Mouse (Mus musculus): Measurements from ENCODE around the gene Bicra.
A peak's percentile ranks its signal among the peaks of the same experiment; 100 is the strongest.

Gene Bicra

DNA sequence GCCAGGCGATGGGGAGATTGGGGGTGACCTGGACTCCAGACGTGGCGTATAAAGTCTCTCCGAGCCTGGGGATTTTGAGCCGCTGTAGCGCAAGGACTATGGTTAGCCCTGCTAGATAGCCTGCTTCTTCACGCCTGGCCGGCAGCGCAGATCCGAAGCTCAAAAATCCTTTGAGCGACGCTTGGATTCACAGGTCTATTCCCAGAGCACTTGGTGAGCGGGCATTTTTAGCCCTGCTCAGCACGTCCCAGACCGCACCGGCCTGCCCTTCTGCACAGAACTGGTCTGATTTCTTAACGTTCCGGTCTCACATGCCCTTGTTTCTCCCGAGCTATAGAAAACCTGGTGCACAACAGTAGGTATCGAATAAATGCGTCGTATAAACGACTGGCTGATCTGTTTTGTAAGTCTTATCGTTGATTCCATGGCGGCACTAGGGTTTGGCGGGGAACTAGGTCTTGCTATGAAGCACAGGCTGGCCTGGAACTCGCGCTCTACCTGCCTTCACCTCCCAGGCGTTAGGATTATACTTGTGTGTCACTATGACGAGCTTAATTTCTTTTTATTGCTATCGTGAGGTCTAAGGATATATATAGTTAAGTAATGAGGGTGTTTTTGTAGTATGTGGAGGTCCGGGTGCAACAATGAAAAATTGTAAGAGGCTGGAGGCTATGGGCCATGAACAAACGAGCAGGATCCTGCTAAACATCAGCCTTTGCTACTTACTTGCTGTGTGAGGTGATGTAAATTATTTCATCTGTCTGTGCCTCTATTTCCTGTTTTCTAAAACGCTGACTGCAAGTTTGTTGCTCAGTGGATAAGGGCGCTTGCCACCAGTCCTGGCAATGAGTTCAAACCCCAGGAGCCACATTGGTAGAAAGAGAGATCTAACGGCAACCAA lies 1.2 kb upstream of the Bicra start:
- peak in 1 of 2 experiments; percentile 42 for DNase-seq (ENCODE audit: inconsistent age in 2 of 2, low spot score in 1 of 2)

DNA sequence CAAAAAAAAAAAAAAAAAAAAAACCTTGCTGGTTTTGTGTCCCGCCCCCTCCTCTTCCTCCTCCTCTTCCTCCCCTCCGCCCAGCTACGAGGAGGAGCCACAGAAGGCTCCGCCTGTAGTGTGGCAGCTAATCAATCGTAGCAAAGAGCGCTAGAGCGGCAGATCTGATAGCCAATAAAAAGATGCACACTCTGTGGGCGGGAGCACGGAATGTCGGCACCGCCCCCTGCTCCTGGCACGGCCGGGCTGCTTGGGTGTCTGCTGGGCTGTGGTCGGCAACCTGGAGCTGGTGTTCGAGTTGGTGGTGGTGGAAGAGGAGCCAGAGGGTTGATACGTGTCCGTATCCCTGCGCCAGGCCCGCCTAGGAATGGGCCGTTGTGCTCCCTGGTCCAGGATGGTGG lies 443 bp upstream of the Bicra start:
- peak; percentile 98 to 99 for DNase-seq (ENCODE audit: inconsistent age in 2 of 2, low spot score in 1 of 2)

DNA sequence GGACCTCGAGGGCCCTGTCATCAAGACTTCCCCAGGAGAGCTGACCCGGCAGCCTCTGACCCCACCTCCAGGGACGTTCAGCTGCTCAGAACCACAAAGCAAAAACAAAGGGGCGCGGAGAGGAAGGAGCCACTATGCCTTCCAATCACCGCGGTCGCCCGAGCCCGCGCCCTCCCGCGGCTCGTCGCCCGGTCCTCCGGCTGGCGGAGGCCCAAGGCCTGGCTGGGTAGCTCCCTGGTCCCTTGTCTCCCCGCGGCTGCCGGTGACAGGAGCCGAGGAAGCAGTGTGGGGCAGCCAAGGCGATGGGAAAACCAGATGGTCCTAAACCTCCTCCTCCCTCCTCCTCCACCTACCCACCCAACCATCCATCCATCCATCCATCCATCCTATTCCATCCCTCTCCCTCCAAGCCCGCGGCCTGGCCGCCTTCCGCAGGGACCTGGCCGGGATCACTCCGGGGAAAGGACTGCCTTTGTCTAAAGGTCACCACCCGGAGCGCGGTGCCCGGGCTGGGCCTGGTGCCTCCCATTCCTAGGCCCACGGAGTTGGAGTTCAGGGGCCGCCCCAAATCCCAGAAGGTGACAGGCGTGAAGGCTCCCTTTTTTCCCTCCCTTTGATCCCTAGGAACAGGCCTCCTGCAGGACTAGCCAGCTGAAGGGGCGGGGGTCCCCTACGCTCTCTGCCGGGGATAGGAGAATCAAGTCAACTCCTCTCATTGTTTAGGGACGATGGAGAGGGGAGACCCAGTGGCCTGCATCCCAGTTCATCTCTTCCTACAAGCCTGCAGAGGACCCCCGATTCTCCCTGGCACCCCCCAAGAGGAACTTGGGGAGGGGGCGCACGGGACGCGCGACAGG lies 1.0 kb downstream of the Bicra start:
- DNase-seq (ENCODE audit: inconsistent age in 2 of 2, low spot score in 1 of 2), result peak; percentile 84 to 94

DNA sequence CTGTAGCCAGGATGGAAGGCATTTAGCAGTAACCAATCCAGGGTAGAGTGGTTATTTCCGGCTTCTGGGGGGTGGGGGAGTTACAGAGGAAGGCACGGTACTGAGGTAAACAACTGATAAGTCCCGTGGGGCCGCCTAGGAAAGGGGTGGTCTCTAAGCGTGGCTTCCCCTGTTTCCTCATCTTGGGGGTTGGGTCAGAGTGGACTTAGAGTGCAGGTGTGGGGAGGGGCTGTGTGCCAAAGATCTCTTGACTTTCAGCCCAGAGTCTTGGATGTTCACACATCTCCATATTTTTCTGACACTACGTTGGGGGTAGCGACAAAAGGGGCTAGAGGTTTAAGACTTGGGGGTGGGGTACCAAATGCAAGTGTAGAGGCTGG lies 1.6 kb downstream of the Bicra start:
- peak in 1 of 2 experiments; percentile 72 for DNase-seq (ENCODE audit: inconsistent age in 2 of 2, low spot score in 1 of 2)

DNA sequence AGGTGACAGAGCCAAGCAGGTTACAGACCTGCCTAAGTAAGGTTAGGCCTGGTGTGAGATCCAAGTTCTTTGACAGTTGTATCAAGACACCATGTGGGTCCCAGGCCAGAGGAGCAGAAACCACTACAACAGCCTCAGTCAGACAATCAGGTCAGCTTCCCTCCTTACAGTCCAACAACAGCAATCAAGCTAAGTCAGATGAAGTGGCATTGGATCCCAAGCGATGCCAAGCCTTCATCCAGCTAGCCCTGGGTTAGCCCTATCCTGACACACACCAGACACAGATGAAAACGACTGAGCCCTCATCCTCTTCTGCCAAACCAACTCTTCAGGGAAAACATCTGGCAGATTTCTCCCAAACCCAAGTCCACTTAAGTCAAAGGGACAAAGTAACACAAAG lies 2.2 kb downstream of the Bicra start:
- no peak for DNase-seq (ENCODE audit: inconsistent age in 2 of 2, low spot score in 1 of 2)

DNA sequence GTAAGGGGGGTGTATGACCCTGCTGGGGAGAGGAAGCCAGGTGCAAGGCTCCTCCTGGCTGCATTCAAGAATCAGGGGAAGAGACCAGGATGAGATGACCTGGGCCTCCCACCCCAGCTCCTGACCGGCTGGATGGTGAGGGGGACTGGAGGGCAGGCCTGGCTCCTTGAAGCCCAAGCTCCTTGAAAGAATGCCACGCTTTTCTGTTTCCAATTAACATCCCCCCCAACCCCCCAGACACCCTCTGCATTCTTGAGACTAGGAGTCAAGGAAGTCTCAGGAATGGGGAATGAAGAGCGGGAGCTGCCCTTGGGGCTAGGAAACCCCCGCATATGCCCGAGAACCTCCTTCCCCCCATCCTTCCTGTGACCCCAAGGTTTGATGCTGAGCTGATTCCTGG lies 3.2 kb downstream of the Bicra start:
- no peak for DNase-seq (ENCODE audit: inconsistent age in 2 of 2, low spot score in 1 of 2)

DNA sequence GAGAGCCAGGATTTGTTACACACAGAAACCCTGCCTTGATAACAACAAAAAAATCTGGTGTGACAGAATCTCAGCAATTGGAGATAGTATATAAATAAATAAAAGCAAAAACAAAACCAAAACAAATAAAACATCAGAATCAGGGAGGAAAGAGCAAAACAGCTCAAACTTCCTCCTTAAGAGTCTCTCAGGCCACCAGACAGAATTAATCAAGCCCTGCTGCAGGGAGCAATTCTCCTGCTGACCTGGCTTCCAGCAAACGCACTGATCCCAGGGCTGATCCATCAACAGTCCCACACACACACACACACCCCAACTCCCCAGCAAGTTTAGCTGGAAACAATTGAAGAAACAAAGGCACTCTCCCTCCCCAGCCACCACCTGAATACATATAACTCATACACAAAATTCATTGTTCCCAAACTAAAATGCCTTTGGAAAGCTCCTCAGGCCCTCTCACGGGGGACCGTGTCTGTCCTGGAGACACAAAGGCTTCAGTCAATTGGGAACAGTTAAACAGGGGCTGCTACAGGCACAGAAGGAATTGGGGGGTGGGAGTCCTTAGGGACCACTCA lies 3.8 kb downstream of the Bicra start:
- peak in 1 of 2 experiments; percentile 26 for DNase-seq (ENCODE audit: inconsistent age in 2 of 2, low spot score in 1 of 2)

DNA sequence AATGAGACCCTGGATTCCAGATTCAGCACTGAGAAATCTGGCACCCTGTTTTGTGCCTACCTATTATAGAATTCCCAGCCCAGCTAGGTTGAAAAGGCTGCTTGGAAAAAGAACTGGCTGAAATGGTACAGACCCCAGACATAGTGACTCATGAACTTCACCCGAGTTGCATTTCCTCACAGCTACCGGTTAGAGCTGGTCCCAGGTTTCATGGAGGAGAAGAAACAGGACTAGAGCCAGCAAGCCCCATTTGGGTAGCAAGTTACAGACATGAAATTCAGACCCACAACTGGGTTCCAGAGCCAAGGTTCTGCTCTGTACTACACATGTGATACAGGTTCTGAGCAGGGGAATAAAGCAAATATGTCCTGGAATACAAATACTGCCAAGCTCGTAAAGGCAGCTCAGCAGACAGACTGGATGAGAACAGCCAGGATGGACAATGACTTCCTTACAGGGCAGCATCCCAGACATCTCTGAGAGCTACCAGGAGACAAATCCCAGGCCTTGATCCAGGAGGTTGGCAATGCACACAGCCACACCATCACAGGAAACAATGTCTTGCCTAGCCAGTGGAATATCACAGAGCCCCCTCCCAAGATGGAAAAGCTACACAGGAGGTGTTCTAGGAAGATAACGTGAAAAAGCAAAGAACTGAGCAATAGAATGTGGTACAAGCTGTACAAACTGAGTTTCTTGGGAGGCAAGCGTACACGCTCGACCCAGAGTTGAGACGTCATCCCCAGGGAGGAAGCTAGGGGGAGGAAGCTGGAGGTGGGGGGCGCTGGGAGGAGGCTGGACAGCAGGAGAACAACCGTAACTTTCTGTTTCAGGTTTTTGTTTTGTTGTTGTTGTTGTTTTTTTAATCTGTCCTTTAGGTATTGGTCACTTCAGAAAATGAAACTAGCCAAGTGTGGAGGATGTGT lies 4.6 kb downstream of the Bicra start:
- peak in 1 of 2 experiments; percentile 53 for DNase-seq (ENCODE audit: inconsistent age in 2 of 2, low spot score in 1 of 2)

DNA sequence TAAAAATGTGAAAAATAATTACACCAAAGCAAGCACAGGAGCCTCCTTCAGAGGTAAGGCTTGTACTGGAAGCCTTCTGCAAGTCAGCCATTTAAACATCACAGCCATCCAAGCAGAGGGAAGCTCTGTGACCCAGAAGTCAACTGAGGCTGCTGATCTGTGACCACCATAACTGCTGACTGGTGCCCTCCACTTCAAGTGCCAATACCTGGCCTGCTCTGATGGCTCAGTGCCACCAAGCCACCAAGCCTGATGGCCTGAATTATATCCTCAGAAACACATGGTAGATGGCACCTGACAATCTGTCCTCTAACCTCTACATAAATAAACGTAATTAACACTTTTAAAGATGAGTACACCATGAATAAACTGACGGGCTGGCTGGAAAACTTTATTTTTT lies 6.5 kb downstream of the Bicra start:
- peak in 1 of 2 experiments; percentile 24 for DNase-seq (ENCODE audit: inconsistent age in 2 of 2, low spot score in 1 of 2)

DNA sequence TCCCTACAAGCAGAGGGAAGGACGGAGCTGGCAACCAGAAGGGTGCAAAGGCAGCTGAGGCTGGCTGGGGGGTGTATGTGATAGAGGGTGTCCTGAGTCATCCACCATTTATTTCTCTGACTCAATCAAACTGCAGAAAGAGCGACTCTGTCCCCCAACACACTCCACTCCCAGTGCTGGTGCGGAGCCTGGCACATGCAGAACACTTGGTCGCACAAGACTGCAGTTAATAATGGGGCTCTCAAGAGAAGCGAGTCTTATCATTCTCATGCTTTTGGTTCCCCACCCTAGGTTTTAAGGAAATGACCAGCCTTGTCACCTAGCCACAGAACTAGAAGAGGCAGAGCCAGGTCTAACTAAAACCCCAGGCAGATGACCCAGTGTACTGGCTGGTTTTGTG lies 8.4 kb downstream of the Bicra start:
- peak in 1 of 2 experiments; percentile 66 for DNase-seq (ENCODE audit: inconsistent age in 2 of 2, low spot score in 1 of 2)

DNA sequence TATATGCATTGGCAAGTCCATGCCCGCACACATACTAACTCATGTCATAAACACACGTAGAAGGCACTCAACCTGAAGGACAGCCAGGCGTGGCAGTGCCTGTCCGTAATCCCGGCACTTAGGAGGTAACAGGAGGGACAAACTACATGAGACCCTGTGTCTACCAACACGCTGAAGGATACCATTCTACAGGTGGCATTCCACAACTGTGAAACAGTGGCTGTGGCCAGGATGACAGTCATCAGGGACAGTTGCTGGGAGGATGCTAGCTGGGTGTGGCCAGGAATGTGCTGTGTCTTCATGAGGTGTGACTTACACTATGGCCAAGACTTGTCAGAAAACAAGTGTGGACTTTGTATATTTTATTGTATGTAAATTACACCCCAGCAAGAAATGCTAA lies 10.7 kb downstream of the Bicra start:
- no peak for DNase-seq (ENCODE audit: inconsistent age in 2 of 2, low spot score in 1 of 2)

DNA sequence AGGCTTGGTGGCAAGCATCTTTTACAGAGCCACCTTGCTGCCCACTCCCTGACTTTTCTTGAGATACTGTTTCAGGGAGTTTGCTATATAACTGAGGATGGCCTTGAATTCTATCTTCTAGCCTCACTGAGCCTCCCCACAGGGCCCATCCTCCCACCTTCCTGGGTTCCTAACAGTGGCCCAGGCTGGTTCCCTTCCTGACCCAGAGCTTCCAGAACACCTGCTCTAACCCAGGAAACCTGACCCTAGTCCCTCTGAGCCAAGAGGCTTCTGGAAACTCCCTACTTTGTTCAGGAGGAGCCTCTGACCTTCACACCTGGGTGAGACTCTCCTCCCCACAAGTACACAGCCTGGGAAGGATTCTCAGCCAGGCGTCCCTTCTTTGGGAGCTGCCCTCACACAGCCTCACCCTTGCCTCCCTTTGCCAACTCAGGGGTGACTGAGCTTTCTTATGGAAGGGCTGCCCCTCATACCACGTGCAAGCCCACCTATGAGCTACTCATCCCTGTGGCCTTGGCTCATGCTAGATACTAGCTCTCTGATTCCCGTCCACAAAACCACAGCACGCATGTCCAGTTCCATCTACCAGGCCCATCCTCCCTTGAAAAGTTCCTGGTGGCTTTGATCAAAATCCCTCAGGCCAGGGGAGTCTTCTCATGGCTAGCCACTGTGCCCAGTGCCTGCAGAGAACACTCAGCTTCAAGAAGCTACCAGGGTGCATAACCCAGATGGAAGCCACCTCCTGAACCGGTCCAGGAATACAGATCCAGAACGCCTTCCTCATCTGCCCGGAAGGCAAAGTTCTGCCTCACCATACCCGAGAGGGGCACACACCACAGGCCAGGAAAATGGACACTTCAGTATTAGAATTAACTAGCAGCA lies 13.9 kb downstream of the Bicra start:
- DNase-seq (ENCODE audit: inconsistent age in 2 of 2, low spot score in 1 of 2), result no peak

DNA sequence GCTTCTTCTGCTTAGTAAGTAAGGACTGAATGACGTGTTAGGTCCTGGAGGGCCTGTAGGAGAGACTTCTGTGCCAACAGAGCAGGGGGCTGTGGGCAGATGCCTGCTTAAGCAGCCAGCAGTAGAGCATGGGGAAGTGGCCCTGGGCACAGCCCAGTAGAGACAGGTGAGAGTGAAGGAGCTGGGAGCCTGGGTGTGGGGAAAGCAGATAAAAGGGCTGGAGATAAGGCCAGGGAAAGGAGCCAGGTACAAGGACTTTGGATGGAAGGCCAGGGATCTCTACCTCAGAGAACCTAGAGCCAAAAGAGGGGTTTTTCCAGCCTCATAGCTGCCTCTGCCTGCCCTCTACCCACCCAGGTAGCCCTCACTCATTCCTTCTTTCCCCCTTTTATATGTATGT lies 14.7 kb downstream of the Bicra start:
- no peak for DNase-seq (ENCODE audit: inconsistent age in 2 of 2, low spot score in 1 of 2)

DNA sequence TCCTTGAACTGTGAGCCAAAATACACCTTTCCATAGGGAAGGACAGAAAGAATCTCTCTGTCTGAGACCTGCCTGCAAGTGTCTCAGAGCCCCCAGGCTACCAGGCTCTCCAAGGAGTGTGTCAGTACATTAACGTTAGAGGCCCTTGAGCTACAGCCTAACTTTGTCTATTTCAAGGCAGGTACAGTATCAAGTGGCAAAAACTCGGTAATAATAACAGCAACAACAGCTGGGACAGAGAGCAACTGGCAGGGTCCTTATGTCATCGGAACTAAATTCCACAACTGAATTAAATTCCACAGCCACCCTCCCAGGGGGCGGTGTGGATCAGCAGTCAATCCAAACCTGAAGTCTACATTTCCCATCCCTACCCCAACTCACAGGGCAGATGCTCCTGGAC lies 16.6 kb downstream of the Bicra start:
- DNase-seq (ENCODE audit: inconsistent age in 2 of 2, low spot score in 1 of 2), result no peak

DNA sequence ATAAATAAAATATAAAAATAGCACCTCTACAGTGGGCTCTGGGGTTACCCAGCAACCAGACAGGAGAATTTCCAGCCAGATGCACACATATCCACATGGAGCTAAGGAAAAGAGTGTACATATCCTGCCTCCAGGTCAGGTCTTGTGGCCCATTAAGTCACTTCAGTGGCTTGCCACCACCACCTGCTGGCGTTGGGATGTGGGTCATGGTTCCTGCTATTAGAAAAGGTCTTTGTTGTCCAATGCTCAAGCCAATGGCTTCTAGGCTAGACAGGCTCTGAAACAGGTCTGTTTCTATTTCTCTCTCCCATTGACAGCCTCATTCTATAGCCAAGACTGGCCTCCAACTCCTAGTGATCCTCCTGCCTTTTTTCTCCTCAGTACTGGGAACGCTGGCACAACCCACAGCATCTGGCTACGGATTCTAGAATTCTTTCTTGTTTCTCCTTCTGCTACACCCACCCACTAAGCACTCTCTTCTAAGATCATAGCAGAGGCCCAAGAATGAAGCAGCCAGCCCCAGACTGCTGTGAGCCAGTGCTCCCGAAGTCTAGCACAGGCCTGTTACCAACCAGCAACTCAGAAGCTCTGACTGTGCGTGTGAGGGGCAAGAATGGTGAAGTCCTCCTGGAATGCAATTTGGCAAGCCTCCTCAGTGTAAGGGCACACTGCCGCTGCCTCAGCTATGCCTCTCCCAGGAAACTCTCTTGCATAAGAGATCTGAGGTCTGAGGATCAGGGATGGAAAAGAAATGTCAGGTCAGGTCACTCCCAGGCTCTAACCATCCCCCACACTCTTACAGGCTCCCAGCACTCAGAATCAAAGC lies 19.4 kb downstream of the Bicra start:
- DNase-seq (ENCODE audit: inconsistent age in 2 of 2, low spot score in 1 of 2), result peak; percentile 55 to 82

DNA sequence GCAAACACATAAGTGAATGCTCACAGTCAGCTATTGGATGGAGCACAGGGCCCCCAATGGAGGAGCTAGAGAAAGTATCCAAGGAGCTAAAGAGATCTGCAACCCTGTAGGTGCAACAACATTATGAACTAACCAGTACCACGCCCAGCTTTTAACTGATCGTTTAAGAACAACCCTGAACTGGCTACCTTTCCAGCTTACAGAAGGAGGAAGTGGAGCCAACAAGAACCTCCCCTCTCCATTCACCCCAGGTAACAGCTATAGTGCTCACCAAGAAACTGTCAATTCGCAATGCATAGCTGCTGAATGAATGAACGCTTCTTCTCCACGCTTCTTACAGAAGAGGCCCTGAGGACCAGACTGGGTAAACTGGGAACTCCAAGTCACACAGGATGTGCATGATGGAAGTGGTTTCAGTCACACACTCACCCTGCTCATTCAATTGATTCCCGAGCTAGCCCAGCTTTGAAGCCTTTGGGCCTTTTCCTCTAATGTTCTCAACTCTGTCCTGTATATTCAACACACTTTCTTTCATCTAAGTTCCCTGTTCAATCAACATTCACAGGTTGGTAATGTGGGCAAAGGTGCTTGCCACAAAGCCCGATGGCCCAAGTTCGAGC lies 23.0 kb downstream of the Bicra start:
- no peak for DNase-seq (ENCODE audit: inconsistent age in 2 of 2, low spot score in 1 of 2)

DNA sequence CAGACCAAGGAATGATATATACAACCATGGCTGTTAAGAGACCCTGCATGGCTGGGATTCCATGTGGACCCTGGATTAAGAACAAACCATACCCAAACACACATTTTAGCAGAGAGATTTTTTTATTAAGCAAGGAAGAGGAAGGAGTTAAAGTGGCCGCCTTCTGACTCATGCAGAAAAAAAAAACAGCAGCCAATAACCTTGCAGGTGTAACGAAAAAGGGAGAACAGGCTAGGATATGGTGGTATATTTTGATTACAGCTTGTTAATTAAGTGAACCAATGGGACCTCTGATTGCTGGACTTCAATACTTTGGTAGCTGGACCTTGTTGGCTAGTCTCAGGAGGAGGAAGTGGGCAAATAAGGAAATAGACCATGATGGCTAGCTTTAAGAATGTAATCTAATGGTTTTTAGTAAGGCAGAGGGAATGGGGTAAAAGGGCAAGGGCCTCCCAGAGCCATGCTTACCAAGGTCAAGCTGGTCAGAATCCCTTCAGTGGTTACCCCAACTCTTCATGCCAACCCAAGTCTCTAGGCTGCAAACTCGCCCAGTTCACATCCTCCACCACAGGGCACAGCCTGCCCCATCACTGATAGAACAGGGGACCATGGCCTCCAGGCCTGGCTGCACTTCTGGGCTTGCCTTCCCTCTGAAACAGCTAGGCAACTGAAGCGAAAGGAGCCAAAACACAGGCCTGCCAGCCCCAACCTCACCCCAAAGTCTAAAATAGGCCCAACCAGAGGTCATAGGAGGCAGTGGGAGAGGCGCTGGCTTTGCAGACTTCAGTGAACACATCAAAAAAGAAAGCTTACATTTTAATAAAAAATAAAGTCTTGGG lies 28.2 kb downstream of the Bicra start:
- peak in 1 of 2 experiments; percentile 69 for DNase-seq (ENCODE audit: inconsistent age in 2 of 2, low spot score in 1 of 2)
